Mouse (Mus musculus) kidney, adult 2 months (tissue): ENCODE data around the gene Fhod1.

Experiments used
- CTCF ChIP-seq: fragments of 200-500 bp; conservative IDR thresholded peaks from 2 replicates; pipeline ENCODE4 v1.5.1; 2011; ENCODE audit warnings: low read depth, mild to moderate bottlenecking, control low read depth, low read length, moderate library complexity, mixed read lengths; ENCODE audit not compliant: insufficient read depth, insufficient read length
- POLR2A ChIP-seq: fragments of 200-500 bp; IDR thresholded peaks from one replicate; pipeline ENCODE4 v1.6.1; 2011; ENCODE audit warnings: low read depth, low read length, control low read depth

- TF ChIP-seq CTCF (no peak), POLR2A (no peak)
Measured at GRCm38 (mm10) chr8:105306146-105306691, 41.5 kb downstream of the Fhod1 start.
